In the genomic region with DNA sequence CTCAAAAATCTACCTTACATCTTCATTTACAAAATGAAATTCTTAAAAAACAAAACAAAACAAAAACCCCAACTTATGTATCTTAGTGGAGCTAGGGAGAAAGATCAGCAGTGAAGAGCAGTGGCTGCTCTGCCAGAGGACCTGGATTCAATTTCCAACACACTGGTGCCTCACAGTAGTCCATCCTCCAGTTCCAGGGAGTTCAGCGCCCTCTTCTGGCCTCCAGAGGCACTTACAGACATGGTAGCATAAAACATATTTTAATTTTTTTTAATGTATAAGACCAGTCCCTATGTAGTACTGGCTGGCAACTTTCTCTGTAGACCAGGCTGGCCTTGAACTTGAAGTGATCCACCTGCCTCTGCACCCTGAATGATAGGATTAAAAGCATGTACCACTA, we compare ENCODE assay signal across 8 mouse cellular contexts. TPM values are rescaled to one million over a fixed set of nuclear protein-coding genes. Genes with fewer than 3 reads are reported as not detected.
DNase-seq lines count a peak whose midpoint lies in the region; ATAC-seq lines count a peak whose summit lies in the region.

No protein-coding gene starts in this region.

- no peaks in the 10 kb centered on the region for H3K9me3 ChIP-seq in liver, embryonic 13.5 days (replicated peaks)

- no peak for ATAC-seq in liver, embryonic 13.5 days (ENCODE audit: low read depth)
- ATAC-seq in activated CD4-positive, CD25-positive, alpha-beta regulatory T cell, adult 4 months, result no peak

- no peak overlapping the region for H3K9ac ChIP-seq in liver, embryonic 13.5 days

- DNase-seq in heart, postnatal 4 days, result peak; percentile 38
- no peak for DNase-seq in heart, adult 18-20 months
- DNase-seq in 3T3-L1 (ENCODE audit: low read depth, low spot score) (peak; percentile 64), NIH3T3 (ENCODE audit: low read depth) (peak; percentile 61)
- DNase-seq in liver, embryonic 13.5 days, result peak; percentile 43
- no peak for DNase-seq in natural killer cell, adult 2 months (ENCODE audit: low spot score in 2 of 2)
- no peak for DNase-seq in cerebellum, postnatal 36 days

- no peak overlapping the region for H3K4me2 ChIP-seq in liver, embryonic 13.5 days

- peaks cover 57% of the 10 kb centered on the region for H3K36me3 ChIP-seq in liver, embryonic 13.5 days

- WGBS in liver, embryonic 13.5 days (ENCODE audit: insufficient replicate concordance), result 13% methylated on average over 1 of the region's 1 CpGs

- 0 out of 2 replicates have a peak, but pooled peaks cover under 1% of the 10 kb centered on the region for H3K4me1 ChIP-seq in liver, embryonic 13.5 days (replicated peaks)

- H3K27me3 ChIP-seq in liver, embryonic 13.5 days, result no peaks in the 10 kb centered on the region

- no peak overlapping the region for H3K4me3 ChIP-seq in liver, embryonic 13.5 days (replicated peaks)

- H3K27ac ChIP-seq in liver, embryonic 13.5 days, result no peak overlapping the region

RNA-seq across cellular contexts. Expression of gene Traf4, which starts 14.2 kb away (rescaled TPM):
- total RNA-seq in heart, postnatal 4 days (2021), result 10 to 100 TPM; 25.8 to 27.5 TPM
- total RNA-seq in heart, adult 18-20 months (2021), result 1 to 10 TPM; 3.2 to 4.6 TPM
- polyA plus RNA-seq in liver, embryonic 13.5 days (2015; fragmentation: Nextera tagmentation; extraction: Ambion mirVana), result 28.0 and 34.6 TPM in 2 replicates
- 1 to 10 TPM; 3.4 to 5.0 TPM for polyA plus RNA-seq in activated CD4-positive, CD25-positive, alpha-beta regulatory T cell, adult 4 months (2017; shearing (Covaris generic))

RNA-seq across cellular contexts. Expression of gene Nek8, which starts 25.3 kb away (rescaled TPM):
- 1 to 10 TPM; 7.7 to 8.6 TPM for total RNA-seq in heart, postnatal 4 days (2021)
- total RNA-seq in heart, adult 18-20 months (2021), result 1 to 10 TPM; 1.7 to 2.6 TPM
- polyA plus RNA-seq in liver, embryonic 13.5 days (2015; fragmentation: Nextera tagmentation; extraction: Ambion mirVana), result 8.9 and 9.2 TPM in 2 replicates
- polyA plus RNA-seq in activated CD4-positive, CD25-positive, alpha-beta regulatory T cell, adult 4 months (2017; shearing (Covaris generic)), result 10 to 100 TPM in 1 of 2 experiments, 1 to 10 TPM in 1; 9.4 to 13.2 TPM

RNA-seq across cellular contexts. Expression of gene Tlcd1, which starts 25.4 kb away (rescaled TPM):
- total RNA-seq in heart, postnatal 4 days (2021), result 1 to 10 TPM; 8.4 to 9.8 TPM
- total RNA-seq in heart, adult 18-20 months (2021), result 10 to 100 TPM in 1 of 2 experiments, 1 to 10 TPM in 1; 3.2 to 10.6 TPM
- 50.3 and 54.3 TPM in 2 replicates for polyA plus RNA-seq in liver, embryonic 13.5 days (2015; fragmentation: Nextera tagmentation; extraction: Ambion mirVana)
- 1 to 10 TPM; 2.3 to 4.3 TPM for polyA plus RNA-seq in activated CD4-positive, CD25-positive, alpha-beta regulatory T cell, adult 4 months (2017; shearing (Covaris generic))

RNA-seq across cellular contexts. Expression of gene Rpl23a, which starts 32.2 kb away (rescaled TPM):
- total RNA-seq in heart, postnatal 4 days (2021), result 1,000 to 10,000 TPM; 1,082 to 1,148 TPM
- total RNA-seq in heart, adult 18-20 months (2021), result 100 to 1,000 TPM; 866 to 935 TPM
- polyA plus RNA-seq in liver, embryonic 13.5 days (2015; fragmentation: Nextera tagmentation; extraction: Ambion mirVana), result 1,033 and 1,075 TPM in 2 replicates
- 1,000 to 10,000 TPM; 3,988 to 4,036 TPM for polyA plus RNA-seq in activated CD4-positive, CD25-positive, alpha-beta regulatory T cell, adult 4 months (2017; shearing (Covaris generic))

RNA-seq across cellular contexts. Expression of gene Rab34, which starts 37.1 kb away (rescaled TPM):
- 10 to 100 TPM; 25.2 to 28.0 TPM for total RNA-seq in heart, postnatal 4 days (2021)
- 10 to 100 TPM in 1 of 2 experiments, 1 to 10 TPM in 1; 6.4 to 11.4 TPM for total RNA-seq in heart, adult 18-20 months (2021)
- 13.5 and 15.6 TPM in 2 replicates for polyA plus RNA-seq in liver, embryonic 13.5 days (2015; fragmentation: Nextera tagmentation; extraction: Ambion mirVana)
- polyA plus RNA-seq in activated CD4-positive, CD25-positive, alpha-beta regulatory T cell, adult 4 months (2017; shearing (Covaris generic)), result not detected

Comparison
In these comparisons a context has a peak if more than half of its experiments do, and no peak if none do; other contexts are left out.
1. DNase-seq: peak in heart, postnatal 4 days (single experiment), 3T3-L1 (single experiment), NIH3T3 (single experiment) and liver, embryonic 13.5 days (single experiment); none in heart, adult 18-20 months (0 of 2), natural killer cell, adult 2 months (0 of 2) and cerebellum, postnatal 36 days (0 of 2).
2. RNA of gene Traf4, which starts 14.2 kb away (total RNA-seq): 25.8 to 27.5 TPM in heart, postnatal 4 days; 3.2 to 4.6 TPM in heart, adult 18-20 months; every median in the first group is over 4 times any median in the second.